Mouse (Mus musculus) kidney, adult 2 months (tissue): Measurements from ENCODE around the gene Pdcd1lg2. TPM values are rescaled to one million over a fixed set of nuclear protein-coding genes. Genes with fewer than 3 reads are reported as not detected.

ENCODE experiments used
- DNase-seq: peaks from one replicate; pipeline ENCODE4 v3.0.0; 2021
- H3K27ac ChIP-seq: fragments of 200-500 bp; 2 replicates; pipeline ENCODE4 v1.5.1; 2012; ENCODE audit warnings: low read depth, low read length, control low read depth, inconsistent platforms; ENCODE audit not compliant: insufficient read depth
- H3K27me3 ChIP-seq: fragments of 200-500 bp; replicated peaks from 2 replicates; pipeline ENCODE4 v1.6.1; 2012; ENCODE audit warnings: mild to moderate bottlenecking, moderate library complexity, low read length, inconsistent platforms; ENCODE audit not compliant: control insufficient read depth, insufficient read depth
- H3K36me3 ChIP-seq: fragments of 200-500 bp; 2 replicates; pipeline ENCODE4 v1.6.1; 2012; ENCODE audit warnings: mild to moderate bottlenecking, moderate library complexity, low read length, inconsistent platforms; ENCODE audit not compliant: control insufficient read depth, insufficient read depth
- H3K4me1 ChIP-seq: fragments of 200-500 bp; 2 replicates; pipeline ENCODE4 v1.6.1; 2011; ENCODE audit warnings: low read length; ENCODE audit not compliant: control insufficient read depth, insufficient read depth
- H3K4me3 ChIP-seq: fragments of 200-500 bp; 2 replicates; pipeline ENCODE4 v1.5.1; 2011; ENCODE audit warnings: mild to moderate bottlenecking, low read depth, low read length, control low read depth; ENCODE audit not compliant: insufficient read depth
- CTCF ChIP-seq: fragments of 200-500 bp; conservative IDR thresholded peaks from 2 replicates; pipeline ENCODE4 v1.5.1; 2011; ENCODE audit warnings: low read depth, mild to moderate bottlenecking, control low read depth, low read length, moderate library complexity, mixed read lengths; ENCODE audit not compliant: insufficient read depth, insufficient read length
- POLR2A ChIP-seq: fragments of 200-500 bp; IDR thresholded peaks from one replicate; pipeline ENCODE4 v1.6.1; 2011; ENCODE audit warnings: low read depth, low read length, control low read depth
- WGBS: fragments of 180-500 bp; shearing (Covaris S2); methylation state at CpG from one replicate; pipeline ENCODE4 v1.1.7; 2018; 5-methylcytosine and 5-hydroxymethylcytosine counted together
- polyA plus RNA-seq: library from polyadenylated mRNA; depleted of rRNA; stranded (reverse); fragments of >200 nt; gene quantifications from 2 replicates; pipeline ENCODE4 v1.2.3, GENCODE M21; 2012

Gene Pdcd1lg2
- polyA plus RNA-seq, 1 experiment: 0.17 TPM

DNA sequence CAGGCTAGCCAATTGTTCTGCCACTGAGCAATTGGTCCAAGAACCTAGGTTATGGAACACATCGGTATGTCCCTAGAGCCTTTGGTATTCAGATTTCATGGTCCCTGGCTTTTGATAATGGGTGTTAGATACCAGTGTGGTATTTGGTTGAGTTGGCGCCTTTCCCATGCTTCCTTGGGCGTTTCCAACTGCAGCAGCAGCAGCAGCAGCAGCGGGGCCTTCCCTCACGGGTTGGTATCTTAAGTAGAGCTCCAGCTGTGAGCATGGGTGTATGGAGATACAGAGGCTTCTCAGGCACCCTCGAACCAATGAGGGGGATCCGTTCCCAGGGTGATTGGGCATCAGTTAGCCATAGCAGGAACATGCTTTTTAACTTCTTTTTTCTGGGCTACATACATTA, 97.5 kb downstream of the Pdcd1lg2 start:
- Histone ChIP-seq H3K27me3 (no peaks in the 10 kb centered on the region), H3K4me1 (no peaks in the 10 kb centered on the region), H3K36me3 (no peaks in the 10 kb centered on the region), H3K4me3 (no peak overlapping the region), H3K27ac (no peak overlapping the region)
- no peak for TF ChIP-seq POLR2A
- TF ChIP-seq CTCF: no peak
- 74% methylated on average over 7 of the region's 7 CpGs for WGBS
- no peak for DNase-seq

DNA sequence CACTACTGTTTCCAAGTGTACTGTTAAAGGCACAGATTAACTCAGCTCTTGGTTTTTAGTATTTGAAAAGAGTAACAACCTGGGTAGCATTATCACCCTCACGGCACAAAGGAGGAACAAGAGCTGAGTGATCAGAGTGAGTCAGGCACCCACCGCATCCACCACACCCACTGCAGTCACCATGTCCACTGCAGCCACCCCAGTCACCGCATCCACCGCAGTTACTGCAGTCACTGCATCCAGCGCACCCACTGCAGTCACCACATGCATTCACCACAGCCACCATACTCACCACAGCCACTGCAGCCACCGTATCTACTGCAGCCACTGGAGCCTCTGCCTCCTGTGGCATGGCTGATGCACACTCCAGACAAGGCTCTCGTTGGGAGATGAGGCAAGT, 99.1 kb downstream of the Pdcd1lg2 start:
- WGBS: 91% methylated on average over 7 of the region's 7 CpGs
- Histone ChIP-seq H3K4me1 (0 out of 2 replicates have a peak, but pooled peaks cover 2% of the 10 kb centered on the region), H3K4me3 (no peak overlapping the region), H3K36me3 (no peaks in the 10 kb centered on the region), H3K27me3 (no peaks in the 10 kb centered on the region), H3K27ac (no peak overlapping the region)
- no peak for DNase-seq
- no peak for TF ChIP-seq CTCF
- TF ChIP-seq POLR2A: no peak

DNA sequence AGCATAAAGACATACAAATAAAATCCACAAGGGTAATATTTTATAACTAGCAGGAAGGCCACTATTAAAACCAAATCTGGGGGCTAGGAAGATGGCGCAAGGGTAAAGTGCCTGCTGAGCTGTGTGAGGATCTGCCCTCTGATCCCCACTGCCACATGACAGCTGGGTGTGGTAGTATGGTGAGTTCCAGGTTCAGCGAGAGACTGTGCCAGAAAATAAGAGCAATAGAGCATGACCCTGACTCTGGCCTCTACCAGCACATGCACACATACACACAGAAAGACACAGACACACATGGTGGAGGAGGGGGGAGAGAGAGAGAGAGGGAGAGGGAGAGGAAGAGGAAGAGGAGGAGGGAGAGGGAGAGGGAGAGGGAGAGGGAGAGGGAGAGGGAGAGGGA, 101.1 kb downstream of the Pdcd1lg2 start:
- 47% methylated on average over 2 of the region's 2 CpGs for WGBS
- Histone ChIP-seq H3K27me3 (no peaks in the 10 kb centered on the region), H3K27ac (no peak overlapping the region), H3K4me1 (0 out of 2 replicates have a peak, but pooled peaks cover 2% of the 10 kb centered on the region), H3K4me3 (no peak overlapping the region), H3K36me3 (no peaks in the 10 kb centered on the region)
- peak; percentile 84 for DNase-seq
- TF ChIP-seq POLR2A (no peak), CTCF (no peak)

DNA sequence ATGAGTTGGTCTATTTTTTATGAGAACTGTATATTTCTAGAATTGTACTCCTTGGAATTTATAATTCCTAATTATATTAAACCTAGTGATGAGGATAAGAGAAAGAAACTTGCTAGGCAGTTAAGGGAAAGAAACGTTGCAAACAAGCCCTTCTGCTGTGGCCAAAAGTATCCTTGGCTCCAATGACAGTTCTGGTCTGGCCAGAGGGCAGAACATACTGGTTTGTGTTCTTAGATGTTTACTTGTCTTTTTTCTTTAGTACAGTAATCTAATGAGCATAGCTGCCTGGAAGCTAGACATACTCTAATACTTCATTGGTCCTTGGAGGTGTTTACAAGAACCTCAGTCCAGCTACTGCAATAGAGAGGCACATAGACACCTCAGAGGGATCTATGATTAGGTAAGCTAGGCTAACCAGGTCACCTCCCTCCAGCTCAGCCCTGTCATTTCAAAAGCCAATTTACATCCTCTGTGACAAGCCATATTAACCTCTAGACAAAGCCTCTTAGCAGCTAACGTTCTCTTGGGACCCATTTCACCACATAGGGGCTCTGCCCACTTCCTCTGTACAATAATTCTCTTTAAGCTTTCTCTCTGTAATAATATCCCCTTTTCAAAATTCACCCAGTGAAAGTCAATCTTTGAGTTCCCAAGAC, 102.5 kb downstream of the Pdcd1lg2 start:
- no peak overlapping the region for H3K4me3 ChIP-seq
- 26% methylated on average over 2 of the region's 2 CpGs for WGBS
- no peak for TF ChIP-seq CTCF
- TF ChIP-seq POLR2A: no peak
- no peaks in the 10 kb centered on the region for H3K36me3 ChIP-seq
- H3K27ac ChIP-seq: no peak overlapping the region
- DNase-seq: no peak
- H3K4me1 ChIP-seq: 0 out of 2 replicates have a peak, but pooled peaks cover 2% of the 10 kb centered on the region
- no peaks in the 10 kb centered on the region for H3K27me3 ChIP-seq

DNA sequence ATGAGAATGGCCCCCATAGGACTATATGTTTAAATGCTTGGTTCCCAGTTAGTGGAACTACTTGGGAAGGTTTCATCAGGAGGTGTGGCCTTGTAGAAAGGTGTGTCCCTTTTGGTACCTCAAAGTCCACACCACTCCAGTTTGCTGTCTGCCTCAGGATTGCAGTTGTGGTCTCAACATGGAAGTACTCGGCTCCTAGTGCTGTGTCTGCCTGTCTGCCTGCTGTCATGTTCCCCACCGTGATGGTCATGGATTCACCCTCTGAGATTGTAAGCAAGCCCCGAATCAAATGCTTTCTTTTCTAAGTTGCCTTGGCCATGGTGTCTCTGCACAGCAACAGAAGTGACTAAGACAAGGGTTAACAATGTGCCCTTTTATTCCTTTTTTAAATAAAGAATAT, 103.4 kb downstream of the Pdcd1lg2 start:
- no peak overlapping the region for H3K4me3 ChIP-seq
- no peak overlapping the region for H3K27ac ChIP-seq
- 0 out of 2 replicates have a peak, but pooled peaks cover 2% of the 10 kb centered on the region for H3K4me1 ChIP-seq
- TF ChIP-seq CTCF: no peak
- no peak for TF ChIP-seq POLR2A
- DNase-seq: no peak
- H3K27me3 ChIP-seq: no peaks in the 10 kb centered on the region
- H3K36me3 ChIP-seq: no peaks in the 10 kb centered on the region
- WGBS: 98% methylated on average over 3 of the region's 3 CpGs

DNA sequence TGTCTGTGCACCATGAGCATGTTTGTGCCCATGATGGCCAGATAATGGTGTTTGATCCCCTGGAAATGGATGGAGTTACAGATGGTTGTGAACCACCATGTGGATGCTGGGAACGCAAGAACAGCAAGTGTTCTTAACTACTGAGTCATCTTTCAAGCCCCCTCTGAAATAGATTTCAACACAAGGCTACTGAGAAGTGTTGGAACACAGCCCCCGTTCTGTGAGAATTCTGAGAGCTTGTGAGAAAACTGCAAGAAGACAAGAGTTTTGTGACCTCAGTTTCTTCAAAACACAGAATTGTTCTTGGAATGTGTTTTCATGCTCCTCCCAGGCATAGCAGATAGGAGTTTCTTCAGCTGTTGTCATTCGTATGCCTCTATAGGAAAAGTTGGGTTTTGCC, 104.7 kb downstream of the Pdcd1lg2 start:
- TF ChIP-seq CTCF (no peak), POLR2A (no peak)
- DNase-seq: no peak
- no peak overlapping the region for H3K27ac ChIP-seq
- no peaks in the 10 kb centered on the region for H3K27me3 ChIP-seq
- WGBS: 97% methylated on average over 3 of the region's 3 CpGs
- H3K36me3 ChIP-seq: no peaks in the 10 kb centered on the region
- no peak overlapping the region for H3K4me3 ChIP-seq
- H3K4me1 ChIP-seq: 0 out of 2 replicates have a peak, but pooled peaks cover 2% of the 10 kb centered on the region

DNA sequence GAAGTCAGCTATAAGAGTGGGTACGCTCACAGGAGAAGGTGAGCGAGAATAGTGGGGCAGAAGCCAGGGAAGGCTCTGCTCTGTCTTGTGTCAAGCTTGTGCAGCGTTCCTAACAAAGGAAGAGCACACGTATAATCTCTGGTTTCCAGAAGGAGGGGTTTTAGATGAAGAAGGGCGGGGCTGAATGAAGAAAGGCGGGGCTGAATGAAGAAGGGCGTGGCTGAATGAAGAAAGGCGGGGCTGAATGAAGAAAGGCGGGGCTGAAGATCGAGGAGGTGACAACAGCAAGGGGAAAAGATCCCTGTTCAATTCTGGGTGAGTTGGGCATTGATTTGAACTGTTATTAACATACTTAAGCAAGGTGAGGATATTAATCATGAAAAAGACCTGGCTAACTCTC, 105.3 kb downstream of the Pdcd1lg2 start:
- TF ChIP-seq POLR2A (no peak), CTCF (no peak)
- WGBS: 83% methylated on average over 10 of the region's 10 CpGs
- no peak for DNase-seq
- Histone ChIP-seq H3K4me1 (peaks cover 7% of the 10 kb centered on the region; the same call in 1 of the 2 replicates), H3K36me3 (no peaks in the 10 kb centered on the region), H3K27ac (no peak overlapping the region), H3K4me3 (no peak overlapping the region), H3K27me3 (no peaks in the 10 kb centered on the region)
